Mouse (Mus musculus) heart, embryonic 16.5 days (tissue): ENCODE results near the gene Gm44579. TPM values are rescaled to one million over a fixed set of nuclear protein-coding genes. Genes with fewer than 3 reads are reported as not detected.

Experiments used
- polyA plus RNA-seq: library from polyadenylated mRNA; unstranded; fragments of >200 nt; fragmentation: Nextera tagmentation; extraction: Ambion mirVana; gene quantifications from 2 replicates; pipeline ENCODE4 v1.2.1, GENCODE M21; 2015

The Gm44579 gene
- polyA plus RNA-seq, 1 experiment from 2014 or later, result not detected

Other genes with a start within 250 kb of the Gm44579 start
- gene Col2a1, start 216.3 kb downstream of the Gm44579 start, polyA plus RNA-seq, result 7.8 and 11.8 TPM in 2 replicates
- gene Pfkm, start 128.4 kb downstream of the Gm44579 start, polyA plus RNA-seq, result 145 and 157 TPM in 2 replicates
- gene Senp1, start 127.2 kb downstream of the Gm44579 start, polyA plus RNA-seq, result 17.8 and 17.9 TPM in 2 replicates
- 91.2 and 91.7 TPM in 2 replicates for gene Asb8, start 55.4 kb downstream of the Gm44579 start, polyA plus RNA-seq
- gene Ccdc184, start 53.8 kb downstream of the Gm44579 start, polyA plus RNA-seq, result 1.2 and 1.7 TPM in 2 replicates
- not detected in 2 replicates for gene Olfr288, start 25.4 kb downstream of the Gm44579 start, polyA plus RNA-seq
- not detected in 2 replicates for gene Olfr287, start 79 bp upstream of the Gm44579 start, polyA plus RNA-seq
- gene Olfr286, start 13.5 kb upstream of the Gm44579 start, polyA plus RNA-seq, result not detected in 2 replicates
- gene H1fnt, start 36.3 kb upstream of the Gm44579 start, polyA plus RNA-seq, result not detected in 2 replicates
- 1.6 and 2.0 TPM in 2 replicates for gene Zfp641, start 75.2 kb upstream of the Gm44579 start, polyA plus RNA-seq
- gene Olfr285, start 96.4 kb upstream of the Gm44579 start, polyA plus RNA-seq, result not detected in 2 replicates
- not detected in 2 replicates for gene Olfr284, start 120.0 kb upstream of the Gm44579 start, polyA plus RNA-seq
- not detected in 2 replicates for gene Olfr283, start 160.0 kb upstream of the Gm44579 start, polyA plus RNA-seq
- not detected in 2 replicates for gene Olfr282, start 210.2 kb upstream of the Gm44579 start, polyA plus RNA-seq
- gene Olfr281, start 231.6 kb upstream of the Gm44579 start, polyA plus RNA-seq, result not detected in 2 replicates
- gene OR5BS1P, start 248.9 kb upstream of the Gm44579 start, polyA plus RNA-seq, result not detected in 2 replicates